Comparison of ENCODE assay signal across 9 mouse cellular contexts in the genomic region with DNA sequence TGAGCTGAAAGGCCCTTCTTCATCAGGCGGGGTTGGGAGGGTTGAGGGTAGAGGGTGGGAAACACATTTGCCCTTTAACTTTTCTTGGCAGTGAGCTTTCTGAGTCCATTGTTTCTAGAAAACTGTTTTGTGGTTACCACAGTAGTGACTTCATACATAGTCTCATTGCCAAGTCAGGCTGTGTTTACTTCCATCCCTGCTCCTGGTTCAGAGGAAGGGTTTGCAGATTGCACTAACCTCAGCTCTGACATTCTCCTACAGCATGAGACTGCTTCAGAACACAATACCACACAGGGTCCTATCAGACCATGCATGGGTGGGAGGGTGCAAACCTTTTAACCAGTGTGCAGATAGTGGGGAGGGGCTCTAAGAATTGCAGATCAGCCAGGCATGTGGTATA.
A peak's percentile ranks its signal among the peaks of the same experiment; 100 is the strongest.
DNase-seq lines count a peak whose midpoint lies in the region; ATAC-seq and TF ChIP-seq lines count a peak whose summit lies in the region.
"Had no signal": no experiment of that assay in that cellular context is flagged by ENCODE, and none has a peak within 500 bp of the region (broad histone marks: within the 10 kb centered on the region; RNA-seq: fewer than 3 reads in every experiment).

No protein-coding gene starts in this region.

- ATAC-seq in hindbrain, embryonic 15.5 days (ENCODE audit: low FRiP score, low read depth) = peak; percentile 32; the same call in 1 of the 2 replicates
- no peak for ATAC-seq in hindbrain, embryonic 12.5 days (ENCODE audit: low FRiP score)
- ATAC-seq in forebrain, postnatal 0 days = 0 out of 2 replicates have a peak, but pooled peaks have one; percentile 10
- ATAC-seq in cerebellum, adult (ENCODE audit: insufficient number of reproducible peaks, low FRiP score, low TSS enrichment) = no peak

- peak overlapping the region; percentile 28; the same call in 1 of the 2 replicates for H3K27ac ChIP-seq in hindbrain, embryonic 15.5 days (replicated peaks)
- no peak overlapping the region for H3K27ac ChIP-seq in hindbrain, embryonic 12.5 days
- peak overlapping the region; percentile 47; the same call in 1 of the 2 replicates for H3K27ac ChIP-seq in forebrain, postnatal 0 days (ENCODE audit: low read depth, low read length)
- H3K27ac ChIP-seq: liver, embryonic 13.5 days had no signal

- H3K4me2 ChIP-seq in hindbrain, embryonic 15.5 days = no peak overlapping the region
- no peak overlapping the region for H3K4me2 ChIP-seq in hindbrain, embryonic 12.5 days (replicated peaks)
- H3K4me2 ChIP-seq in forebrain, postnatal 0 days (ENCODE audit: low read depth) = no peak overlapping the region
- H3K4me2 ChIP-seq: liver, embryonic 13.5 days had no signal

- no peaks in the 10 kb centered on the region for H3K36me3 ChIP-seq in hindbrain, embryonic 15.5 days
- H3K36me3 ChIP-seq in hindbrain, embryonic 12.5 days = no peaks in the 10 kb centered on the region
- H3K36me3 ChIP-seq in forebrain, postnatal 0 days (ENCODE audit: insufficient read depth) = no peaks in the 10 kb centered on the region
- H3K36me3 ChIP-seq: liver, embryonic 13.5 days had no signal

- TF ChIP-seq CTCF in forebrain, postnatal 0 days (IDR thresholded peaks at IDR 0.05; ENCODE audit: low read depth) = no peak

- H3K27me3 ChIP-seq in hindbrain, embryonic 15.5 days = no peaks in the 10 kb centered on the region
- H3K27me3 ChIP-seq in hindbrain, embryonic 12.5 days = no peaks in the 10 kb centered on the region
- H3K27me3 ChIP-seq in forebrain, postnatal 0 days (ENCODE audit: insufficient read depth, low read length) = no peaks in the 10 kb centered on the region
- H3K27me3 ChIP-seq: liver, embryonic 13.5 days had no signal

- H3K9me3 ChIP-seq in hindbrain, embryonic 15.5 days = no peaks in the 10 kb centered on the region; the same call in none of the 2 replicates
- peaks cover 7% of the 10 kb centered on the region; the same call in 1 of the 2 replicates for H3K9me3 ChIP-seq in hindbrain, embryonic 12.5 days (replicated peaks)
- H3K9me3 ChIP-seq in forebrain, postnatal 0 days (ENCODE audit: low read length) = no peaks in the 10 kb centered on the region
- H3K9me3 ChIP-seq: liver, embryonic 13.5 days had no signal

- no peak overlapping the region for H3K4me3 ChIP-seq in hindbrain, embryonic 15.5 days
- H3K4me3 ChIP-seq in hindbrain, embryonic 12.5 days = no peak overlapping the region
- H3K4me3 ChIP-seq in forebrain, postnatal 0 days (ENCODE audit: low read depth, low read length) = no peak overlapping the region
- H3K4me3 ChIP-seq: liver, embryonic 13.5 days had no signal

- H3K9ac ChIP-seq in hindbrain, embryonic 15.5 days = no peak overlapping the region
- H3K9ac ChIP-seq in hindbrain, embryonic 12.5 days = no peak overlapping the region
- H3K9ac ChIP-seq in forebrain, postnatal 0 days = no peak overlapping the region
- H3K9ac ChIP-seq: liver, embryonic 13.5 days had no signal

- peaks cover 21% of the 10 kb centered on the region for H3K4me1 ChIP-seq in hindbrain, embryonic 15.5 days (replicated peaks)
- peaks cover 9% of the 10 kb centered on the region; the same call in 1 of the 2 replicates for H3K4me1 ChIP-seq in hindbrain, embryonic 12.5 days
- H3K4me1 ChIP-seq in forebrain, postnatal 0 days (ENCODE audit: insufficient read depth) = peaks cover 10% of the 10 kb centered on the region; the same call in 1 of the 2 replicates
- H3K4me1 ChIP-seq: liver, embryonic 13.5 days had no signal

- 61% methylated on average over 1 of the region's 1 CpGs for WGBS in hindbrain, embryonic 15.5 days
- 71% methylated on average over 1 of the region's 1 CpGs for WGBS in hindbrain, embryonic 12.5 days
- 63% methylated on average over 1 of the region's 1 CpGs for WGBS in forebrain, postnatal 0 days

- DNase-seq in Muller cell, postnatal 12 days (ENCODE audit: inconsistent ontology term) = peak; percentile 76
- peak; percentile 16 for DNase-seq in forebrain, postnatal 0 days
- DNase-seq in kidney, postnatal 14 days = peak; percentile 49
- no peak for DNase-seq in adrenal gland, postnatal 4 days (ENCODE audit: low spot score in 2 of 2)
- no peak for DNase-seq in layer of hippocampus, adult 8-10 months (ENCODE audit: low spot score in 2 of 2)
- DNase-seq: liver, embryonic 13.5 days had no signal

Comparison
In these comparisons a context has a peak if more than half of its experiments do, and no peak if none do; other contexts are left out.
1. ATAC-seq: peak in hindbrain, embryonic 15.5 days (single experiment) and forebrain, postnatal 0 days (single experiment); none in hindbrain, embryonic 12.5 days (single experiment) and cerebellum, adult (single experiment).
2. DNase-seq: peak in Muller cell, postnatal 12 days (single experiment), forebrain, postnatal 0 days (single experiment) and kidney, postnatal 14 days (single experiment); none in adrenal gland, postnatal 4 days (0 of 2) and layer of hippocampus, adult 8-10 months (0 of 2).